Mouse (Mus musculus): ENCODE measurements at regions not wholly inside any gene's neighbourhood (a gene's known extent, or its start where the extent isn't known, plus 50 kb on each side); places are given as distances from the start of the nearest gene placed in this dataset.
"Not testable (repeated sequence)": the region's sequence is repeated elsewhere in the genome, so short reads cannot be mapped to it uniquely, and the experiment has no call there.

DNA sequence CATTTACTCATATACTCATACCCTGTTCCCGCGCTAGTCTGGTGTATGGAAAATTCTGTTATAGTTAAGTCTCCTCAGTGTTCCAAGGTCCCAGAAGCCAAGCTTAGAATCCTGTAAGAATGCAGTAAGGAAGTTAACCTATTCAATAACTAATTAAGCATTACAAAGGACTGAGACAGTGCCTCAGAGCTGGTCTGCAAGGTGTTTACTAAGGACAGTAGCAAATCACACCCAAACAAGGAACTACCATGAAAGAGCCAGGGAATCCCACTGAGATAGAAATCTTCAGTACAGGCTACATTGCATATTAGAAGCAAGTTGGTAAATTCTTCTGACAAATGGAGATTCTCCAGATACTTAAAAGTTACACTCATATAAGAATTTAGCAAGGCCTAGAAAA is 516.7 kb upstream of the Gm10131 start:
- not testable (repeated sequence) for H3K4me1 ChIP-seq (replicated peaks); H3K27ac ChIP-seq (ENCODE audit: poor library complexity, severe bottlenecking); H3K4me2 ChIP-seq; H3K4me3 ChIP-seq; H3K27me3 ChIP-seq (replicated peaks); H3K36me3 ChIP-seq; H3K9ac ChIP-seq; ATAC-seq (ENCODE audit: insufficient number of reproducible peaks, low FRiP score); H3K9me3 ChIP-seq (replicated peaks)
- WGBS: 100% methylated on average over 2 of the region's 2 CpGs

GRCm38 (mm10) chr8:34625670-34626069 is 514.1 kb upstream of the Gm10131 start:
- H3K9ac ChIP-seq: no peak overlapping the region
- H3K27me3 ChIP-seq (replicated peaks): 0 out of 2 replicates have a peak, but pooled peaks cover 3% of the 10 kb centered on the region
- no peak overlapping the region for H3K4me2 ChIP-seq
- ATAC-seq (ENCODE audit: insufficient number of reproducible peaks, low FRiP score): no peak
- 0 out of 2 replicates have a peak, but pooled peaks cover 5% of the 10 kb centered on the region for H3K9me3 ChIP-seq (replicated peaks)
- 71% methylated on average over 10 of the region's 10 CpGs for WGBS
- no peak overlapping the region for H3K4me3 ChIP-seq
- no peaks in the 10 kb centered on the region for H3K36me3 ChIP-seq
- no peaks in the 10 kb centered on the region; the same call in 1 of the 2 replicates for H3K4me1 ChIP-seq (replicated peaks)
- H3K27ac ChIP-seq (ENCODE audit: poor library complexity, severe bottlenecking): no peak overlapping the region

DNA sequence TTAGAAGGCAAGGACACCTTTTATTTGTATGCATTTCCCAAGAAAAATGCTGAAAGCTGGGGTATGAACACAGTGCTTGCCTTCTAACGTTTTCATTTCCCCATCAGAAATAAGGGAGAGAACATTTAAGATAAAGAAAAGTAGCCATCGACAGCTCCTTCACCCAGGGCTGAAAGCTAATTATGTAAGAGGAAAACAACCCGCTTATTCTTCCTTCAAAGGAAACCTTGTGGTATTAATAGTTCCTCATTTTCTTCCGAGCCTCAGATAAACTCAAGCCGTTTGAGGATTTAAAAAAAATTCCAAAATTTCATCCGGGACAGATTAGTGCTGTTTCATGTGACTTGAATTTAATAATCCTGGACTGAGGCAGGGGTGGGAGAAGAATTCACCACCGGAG is 512.2 kb upstream of the Gm10131 start:
- Histone ChIP-seq H3K27ac (ENCODE audit: poor library complexity, severe bottlenecking) (no peak overlapping the region), H3K4me1 (replicated peaks) (no peaks in the 10 kb centered on the region; the same call in 1 of the 2 replicates), H3K27me3 (replicated peaks) (0 out of 2 replicates have a peak, but pooled peaks cover 3% of the 10 kb centered on the region), H3K4me2 (no peak overlapping the region), H3K4me3 (no peak overlapping the region), H3K36me3 (no peaks in the 10 kb centered on the region), H3K9ac (no peak overlapping the region), H3K9me3 (replicated peaks) (no peaks in the 10 kb centered on the region)
- WGBS: 40% methylated on average over 7 of the region's 7 CpGs
- ATAC-seq (ENCODE audit: insufficient number of reproducible peaks, low FRiP score): no peak

DNA sequence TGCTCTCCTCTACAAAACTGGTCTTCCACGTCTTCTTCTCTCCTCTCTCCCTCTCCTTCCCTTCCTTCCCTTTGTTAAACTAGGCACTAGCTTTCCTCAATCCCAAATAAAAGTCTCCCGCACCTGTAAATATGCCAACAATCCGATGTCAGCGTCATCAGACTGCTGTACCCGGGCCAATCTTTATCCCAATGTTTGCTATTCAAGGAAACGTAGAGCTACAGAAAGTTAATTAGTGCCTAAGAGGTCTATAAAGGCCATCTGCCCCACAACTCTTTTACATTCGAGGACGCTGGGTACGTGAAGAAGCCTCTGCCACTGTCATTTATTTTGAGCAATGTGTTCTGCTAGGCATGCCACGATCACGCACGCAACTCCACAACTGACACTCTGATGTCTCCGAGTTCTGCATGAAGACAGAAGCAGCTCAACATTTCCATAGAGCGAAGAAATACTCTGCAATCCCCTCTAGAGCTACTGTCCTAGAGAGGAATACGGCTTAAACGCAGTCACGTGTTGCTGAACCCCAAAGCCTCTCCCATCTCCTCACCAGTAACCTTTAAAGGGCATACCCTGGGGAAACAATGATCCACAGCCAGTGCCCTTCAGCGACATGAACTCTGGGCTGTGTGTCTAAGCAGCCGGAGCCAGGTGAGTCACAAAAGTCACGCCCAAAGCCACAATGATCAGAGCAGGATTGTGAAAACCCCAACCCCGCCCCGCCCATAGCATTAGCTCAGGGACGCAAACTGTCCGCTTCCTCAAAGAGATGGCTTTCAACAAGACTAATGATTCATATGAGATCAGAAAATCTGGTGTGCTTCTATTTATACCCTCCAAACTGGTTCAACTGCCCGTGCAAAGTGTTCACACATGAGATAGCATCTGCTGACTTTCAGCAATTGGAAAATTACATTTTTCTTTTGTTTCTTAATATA is 510.9 kb upstream of the Gm10131 start:
- no peak overlapping the region for H3K27ac ChIP-seq (ENCODE audit: poor library complexity, severe bottlenecking)
- no peak overlapping the region for H3K4me2 ChIP-seq
- 77% methylated on average over 25 of the region's 25 CpGs for WGBS
- no peak overlapping the region for H3K9ac ChIP-seq
- no peaks in the 10 kb centered on the region; the same call in 1 of the 2 replicates for H3K4me1 ChIP-seq (replicated peaks)
- H3K36me3 ChIP-seq: no peaks in the 10 kb centered on the region
- H3K4me3 ChIP-seq: no peak overlapping the region
- H3K9me3 ChIP-seq (replicated peaks): no peaks in the 10 kb centered on the region
- 0 out of 2 replicates have a peak, but pooled peaks cover 3% of the 10 kb centered on the region for H3K27me3 ChIP-seq (replicated peaks)
- ATAC-seq (ENCODE audit: insufficient number of reproducible peaks, low FRiP score): no peak

DNA sequence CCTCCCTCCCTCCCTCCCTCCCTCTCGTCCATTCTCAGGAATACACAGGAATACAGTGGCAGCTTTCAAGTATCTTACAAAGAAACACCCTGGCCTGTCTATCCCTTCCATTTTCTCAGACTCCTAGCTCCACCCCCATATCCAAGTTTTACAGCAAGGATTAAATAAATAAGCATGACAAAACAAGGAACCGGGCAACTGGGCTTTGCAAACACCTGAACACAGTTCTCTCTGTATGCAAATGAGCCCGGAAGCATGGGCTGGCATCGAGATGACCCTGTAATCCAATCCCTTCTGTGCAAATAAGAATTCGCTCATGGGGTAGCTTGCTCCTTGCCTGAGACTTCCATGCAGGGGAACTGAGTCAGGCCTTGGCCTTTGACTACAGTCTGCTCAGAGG is 506.5 kb upstream of the Gm10131 start:
- Histone ChIP-seq H3K4me3 (no peak overlapping the region), H3K27ac (ENCODE audit: poor library complexity, severe bottlenecking) (no peak overlapping the region), H3K9ac (no peak overlapping the region), H3K27me3 (replicated peaks) (peaks cover 13% of the 10 kb centered on the region), H3K4me2 (no peak overlapping the region), H3K9me3 (replicated peaks) (no peaks in the 10 kb centered on the region), H3K36me3 (no peaks in the 10 kb centered on the region), H3K4me1 (replicated peaks) (0 out of 2 replicates have a peak, but pooled peaks cover 3% of the 10 kb centered on the region)
- WGBS: 47% methylated on average over 4 of the region's 5 CpGs
- no peak for ATAC-seq (ENCODE audit: insufficient number of reproducible peaks, low FRiP score)

- H3K27ac ChIP-seq (ENCODE audit: poor library complexity, severe bottlenecking): no peak overlapping the region
- H3K4me3 ChIP-seq: no peak overlapping the region
- H3K4me2 ChIP-seq: no peak overlapping the region
- 73% methylated on average over 4 of the region's 4 CpGs for WGBS
- H3K4me1 ChIP-seq (replicated peaks): 0 out of 2 replicates have a peak, but pooled peaks cover 3% of the 10 kb centered on the region
- ATAC-seq (ENCODE audit: insufficient number of reproducible peaks, low FRiP score): no peak
- H3K9ac ChIP-seq: no peak overlapping the region
- H3K9me3 ChIP-seq (replicated peaks): 0 out of 2 replicates have a peak, but pooled peaks cover 6% of the 10 kb centered on the region
- no peaks in the 10 kb centered on the region for H3K36me3 ChIP-seq
- peaks cover 10% of the 10 kb centered on the region for H3K27me3 ChIP-seq (replicated peaks)
These were observed 503.4 kb upstream of the Gm10131 start for GRCm38 (mm10) chr8:34614987-34615386.

DNA sequence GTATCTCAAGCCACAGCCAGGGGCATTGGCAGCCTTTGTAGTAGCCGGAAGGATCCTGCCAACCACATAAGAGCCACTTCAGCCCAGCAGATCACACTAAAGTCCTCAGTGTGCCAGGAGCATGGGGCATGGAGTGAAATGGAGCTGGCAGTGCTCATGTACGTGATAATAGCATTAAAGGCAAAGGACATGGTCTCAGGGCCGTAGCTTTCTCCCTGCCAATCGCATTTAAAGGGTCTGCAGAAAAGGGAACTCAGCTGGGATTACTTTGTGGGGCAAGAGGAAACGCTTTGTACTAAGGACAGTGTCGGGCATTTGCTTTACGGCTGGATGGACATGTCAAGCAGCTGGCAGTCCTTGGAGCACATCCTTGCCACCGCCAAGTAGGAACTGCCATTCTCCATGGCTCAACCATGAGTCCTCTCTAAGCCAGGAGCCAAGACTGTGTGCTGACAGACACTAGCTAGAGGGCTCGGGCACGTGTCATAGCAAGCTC is 502.5 kb upstream of the Gm10131 start:
- no peaks in the 10 kb centered on the region for H3K36me3 ChIP-seq
- no peak overlapping the region for H3K9ac ChIP-seq
- WGBS: 68% methylated on average over 10 of the region's 10 CpGs
- H3K27me3 ChIP-seq (replicated peaks): peaks cover 10% of the 10 kb centered on the region
- no peak overlapping the region for H3K27ac ChIP-seq (ENCODE audit: poor library complexity, severe bottlenecking)
- no peak overlapping the region for H3K4me2 ChIP-seq
- ATAC-seq (ENCODE audit: insufficient number of reproducible peaks, low FRiP score): no peak
- 0 out of 2 replicates have a peak, but pooled peaks cover 6% of the 10 kb centered on the region for H3K9me3 ChIP-seq (replicated peaks)
- 0 out of 2 replicates have a peak, but pooled peaks cover 3% of the 10 kb centered on the region for H3K4me1 ChIP-seq (replicated peaks)
- H3K4me3 ChIP-seq: no peak overlapping the region

DNA sequence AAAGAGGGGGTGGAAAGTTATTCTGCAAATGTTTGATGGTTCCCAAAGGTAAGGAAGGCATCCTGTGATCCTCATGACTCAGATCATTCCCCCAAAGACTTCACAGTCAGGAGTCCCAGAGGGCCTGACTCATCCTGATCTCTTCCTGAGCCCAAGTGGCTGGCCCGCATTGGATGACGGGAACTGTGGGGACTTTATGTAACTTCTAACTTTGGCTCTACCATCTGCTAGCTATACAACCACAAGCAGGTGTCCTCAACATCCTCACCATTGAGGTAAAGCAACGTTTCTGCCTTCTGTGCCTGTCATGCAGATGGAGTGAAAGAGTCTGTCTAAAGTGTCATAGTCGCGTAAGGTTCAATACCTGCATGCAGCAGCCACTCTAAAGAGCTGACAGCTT is 501.6 kb upstream of the Gm10131 start:
- no peak overlapping the region for H3K4me3 ChIP-seq
- ATAC-seq (ENCODE audit: insufficient number of reproducible peaks, low FRiP score): no peak
- no peak overlapping the region for H3K9ac ChIP-seq
- 82% methylated on average over 5 of the region's 5 CpGs for WGBS
- H3K27me3 ChIP-seq (replicated peaks): peaks cover 10% of the 10 kb centered on the region
- no peaks in the 10 kb centered on the region for H3K36me3 ChIP-seq
- 0 out of 2 replicates have a peak, but pooled peaks cover 6% of the 10 kb centered on the region for H3K9me3 ChIP-seq (replicated peaks)
- H3K27ac ChIP-seq (ENCODE audit: poor library complexity, severe bottlenecking): no peak overlapping the region
- H3K4me2 ChIP-seq: no peak overlapping the region
- H3K4me1 ChIP-seq (replicated peaks): 0 out of 2 replicates have a peak, but pooled peaks cover 3% of the 10 kb centered on the region

DNA sequence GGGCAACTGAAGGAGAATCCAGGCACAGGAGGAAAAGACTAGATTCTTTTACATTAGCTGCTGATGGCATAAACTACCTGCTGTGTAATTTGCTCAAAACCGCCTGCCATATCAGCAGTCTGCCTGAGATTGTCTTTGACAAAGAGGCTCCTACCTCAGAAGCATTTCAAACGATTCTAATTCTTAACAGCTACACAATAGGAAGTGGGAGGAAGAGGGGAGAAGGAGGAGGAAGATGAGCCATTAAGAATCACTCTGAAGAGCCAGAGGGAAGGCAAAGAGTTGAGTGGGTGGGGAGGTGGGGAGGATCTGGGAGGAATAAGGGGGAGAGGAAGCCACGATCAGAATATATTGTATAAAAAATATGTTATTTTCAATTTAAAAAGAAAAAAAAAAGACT is 500.9 kb upstream of the Gm10131 start:
- WGBS: 74% methylated on average over 3 of the region's 3 CpGs
- Histone ChIP-seq H3K9me3 (replicated peaks) (0 out of 2 replicates have a peak, but pooled peaks cover 6% of the 10 kb centered on the region), H3K36me3 (no peaks in the 10 kb centered on the region), H3K4me1 (replicated peaks) (0 out of 2 replicates have a peak, but pooled peaks cover 3% of the 10 kb centered on the region), H3K27me3 (replicated peaks) (peaks cover 10% of the 10 kb centered on the region), H3K27ac (ENCODE audit: poor library complexity, severe bottlenecking) (no peak overlapping the region), H3K4me2 (no peak overlapping the region), H3K9ac (no peak overlapping the region), H3K4me3 (no peak overlapping the region)
- no peak for ATAC-seq (ENCODE audit: insufficient number of reproducible peaks, low FRiP score)

DNA sequence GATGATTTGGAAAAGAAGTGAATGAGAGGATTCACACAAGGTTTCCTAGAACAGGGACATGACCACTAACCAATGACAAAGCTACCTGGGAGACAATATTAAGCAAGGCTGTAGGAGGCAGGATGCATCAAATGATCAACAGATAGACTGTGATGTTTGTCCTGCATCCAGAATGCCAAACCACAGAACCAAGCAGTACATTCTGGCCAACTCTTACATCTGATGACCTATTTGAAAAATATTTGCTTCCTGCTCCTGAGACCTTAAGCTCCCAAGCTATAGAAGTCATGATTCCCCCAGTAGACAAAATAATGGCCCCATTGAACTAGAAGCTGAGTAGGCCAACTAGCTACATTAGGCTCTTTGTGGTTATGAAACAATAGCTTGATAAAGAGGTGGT is 498.6 kb upstream of the Gm10131 start:
- H3K27me3 ChIP-seq (replicated peaks): peaks cover 10% of the 10 kb centered on the region
- H3K4me2 ChIP-seq: no peak overlapping the region
- 0 out of 2 replicates have a peak, but pooled peaks cover 8% of the 10 kb centered on the region for H3K9me3 ChIP-seq (replicated peaks)
- H3K36me3 ChIP-seq: no peaks in the 10 kb centered on the region
- H3K27ac ChIP-seq (ENCODE audit: poor library complexity, severe bottlenecking): no peak overlapping the region
- no peak for ATAC-seq (ENCODE audit: insufficient number of reproducible peaks, low FRiP score)
- no peak overlapping the region for H3K4me3 ChIP-seq
- no peak overlapping the region for H3K9ac ChIP-seq
- 0 out of 2 replicates have a peak, but pooled peaks cover 3% of the 10 kb centered on the region for H3K4me1 ChIP-seq (replicated peaks)

DNA sequence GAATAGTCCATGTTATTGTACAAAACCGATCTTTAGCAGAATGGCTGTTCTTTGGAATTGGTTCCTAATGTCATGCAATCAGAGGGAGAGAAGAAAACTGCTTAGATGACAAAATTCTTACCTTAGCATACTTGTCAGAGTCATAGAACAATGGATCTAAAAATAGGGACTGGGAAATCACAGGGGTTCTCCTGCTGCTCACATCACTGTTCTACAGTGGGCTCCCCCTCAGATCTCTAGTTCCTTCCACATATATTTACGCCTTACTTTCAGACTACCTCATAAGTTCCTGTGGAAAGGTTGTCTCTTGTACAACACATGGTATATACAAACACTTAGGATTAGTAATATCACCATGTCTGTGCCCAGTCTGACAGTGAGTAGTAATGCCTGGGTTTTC is 495.9 kb upstream of the Gm10131 start:
- Histone ChIP-seq H3K4me1 (replicated peaks) (no peaks in the 10 kb centered on the region), H3K36me3 (no peaks in the 10 kb centered on the region), H3K27me3 (replicated peaks) (no peaks in the 10 kb centered on the region), H3K9ac (no peak overlapping the region), H3K4me3 (no peak overlapping the region), H3K27ac (ENCODE audit: poor library complexity, severe bottlenecking) (no peak overlapping the region), H3K9me3 (replicated peaks) (0 out of 2 replicates have a peak, but pooled peaks cover 8% of the 10 kb centered on the region), H3K4me2 (no peak overlapping the region)
- WGBS: 79% methylated on average over 2 of the region's 2 CpGs
- ATAC-seq (ENCODE audit: insufficient number of reproducible peaks, low FRiP score): no peak

Data from heart, embryonic 12.5 days (tissue).